Mouse (Mus musculus) forebrain, embryonic 16.5 days (tissue): Measurements from ENCODE around the gene Nckipsd. TPM values are rescaled to one million over a fixed set of nuclear protein-coding genes. Genes with fewer than 3 reads are reported as not detected.
A peak's percentile ranks its signal among the peaks of the same experiment; 100 is the strongest.

Experiments used
- ATAC-seq: fragments of 200-750 bp; cut with Nextera tagmentation; 2 replicates; pipeline ENCODE4 v1.8.0; 2017; ENCODE audit warnings: mild to moderate bottlenecking, moderate library complexity
- H3K27ac ChIP-seq: fragments of 300-500 bp; sonication (generic); 2 replicates; pipeline ENCODE4 v1.5.1; 2014; ENCODE audit warnings: low read length, control low read depth
- H3K27me3 ChIP-seq: fragments of 300-500 bp; sonication (generic); replicated peaks from 2 replicates; pipeline ENCODE4 v1.6.1; 2014; ENCODE audit warnings: low read length; ENCODE audit not compliant: control insufficient read depth, insufficient read depth
- H3K36me3 ChIP-seq: fragments of 300-500 bp; sonication (generic); 2 replicates; pipeline ENCODE4 v1.6.1; 2014; ENCODE audit not compliant: control insufficient read depth, insufficient read depth
- H3K4me1 ChIP-seq: fragments of 300-500 bp; sonication (generic); replicated peaks from 2 replicates; pipeline ENCODE4 v1.6.1; 2014; ENCODE audit warnings: low read length; ENCODE audit not compliant: control insufficient read depth, insufficient read depth
- H3K4me2 ChIP-seq: fragments of 300-500 bp; sonication (generic); 2 replicates; pipeline ENCODE4 v1.6.1; 2014; ENCODE audit warnings: mild to moderate bottlenecking, low read length, control low read depth
- H3K4me3 ChIP-seq: fragments of 300-500 bp; sonication (generic); replicated peaks from 2 replicates; pipeline ENCODE4 v1.5.1; 2014; ENCODE audit warnings: mild to moderate bottlenecking, low read length, control low read depth
- H3K9ac ChIP-seq: fragments of 300-500 bp; sonication (generic); replicated peaks from 2 replicates; pipeline ENCODE4 v1.6.1; 2014; ENCODE audit warnings: low read depth, low read length, control low read depth
- H3K9me3 ChIP-seq: fragments of 300-500 bp; sonication (generic); 2 replicates; pipeline ENCODE4 v1.6.1; 2016; ENCODE audit warnings: low read length; ENCODE audit not compliant: control insufficient read depth
- WGBS: fragments of 180-500 bp; shearing (Covaris S2); extraction: QIAGEN DNeasy Blood & Tissue Kit; methylation state at CpG from one replicate; pipeline ENCODE4 v1.1.7; 2014; 5-methylcytosine and 5-hydroxymethylcytosine counted together
- polyA plus RNA-seq: library from polyadenylated mRNA; unstranded; fragments of >200 nt; fragmentation: Nextera tagmentation; extraction: Ambion mirVana; gene quantifications from 2 replicates; pipeline ENCODE4 v1.2.1, GENCODE M21; 2015

Nckipsd gene
- 20.5 and 35.1 TPM in 2 replicates for polyA plus RNA-seq

DNA sequence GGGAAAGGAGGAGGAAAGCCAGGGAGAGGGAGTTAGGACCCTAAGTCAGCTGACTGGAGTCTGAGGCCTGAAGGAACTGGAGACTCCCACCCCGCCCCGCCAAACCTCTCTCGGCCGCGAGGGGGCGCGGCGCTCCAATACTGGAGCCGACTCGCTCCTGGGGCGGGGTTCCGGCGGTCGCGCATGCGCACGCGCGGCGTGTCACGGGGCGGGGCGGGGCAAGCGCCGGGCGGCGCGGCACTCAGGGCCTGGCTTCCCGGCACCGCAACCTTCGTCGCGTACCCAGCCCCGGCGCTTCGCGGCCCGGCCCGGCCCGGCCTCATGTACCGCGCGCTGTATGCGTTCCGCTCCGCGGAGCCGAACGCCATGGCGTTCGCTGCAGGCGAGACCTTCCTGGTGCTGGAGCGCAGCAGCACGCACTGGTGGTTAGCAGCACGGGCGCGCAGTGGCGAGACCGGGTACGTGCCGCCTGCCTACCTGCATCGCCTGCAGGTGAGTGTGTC lies at the start of gene Nckipsd:
Gene Nckipsd, plus strand, starts transcription at position 206 of the 503 bp plus-strand sequence.
- H3K4me1 ChIP-seq: peaks cover 17% of the 10 kb centered on the region
- peak within 1 kb of the TSS; percentile 68; the same call in 1 of the 2 replicates for H3K27ac ChIP-seq
- H3K9me3 ChIP-seq: no peaks in the 10 kb centered on the region
- peaks cover 38% of the 10 kb centered on the region for H3K36me3 ChIP-seq
- H3K27me3 ChIP-seq: no peaks in the 10 kb centered on the region
- under 1% methylated on average over 59 of the region's 62 CpGs for WGBS
- peak within 1 kb of the TSS; percentile 94 for H3K9ac ChIP-seq
- peak within 1 kb of the TSS; percentile 93 for H3K4me2 ChIP-seq
- ATAC-seq: peak; percentile 88
- peak within 1 kb of the TSS; percentile 83 for H3K4me3 ChIP-seq

DNA sequence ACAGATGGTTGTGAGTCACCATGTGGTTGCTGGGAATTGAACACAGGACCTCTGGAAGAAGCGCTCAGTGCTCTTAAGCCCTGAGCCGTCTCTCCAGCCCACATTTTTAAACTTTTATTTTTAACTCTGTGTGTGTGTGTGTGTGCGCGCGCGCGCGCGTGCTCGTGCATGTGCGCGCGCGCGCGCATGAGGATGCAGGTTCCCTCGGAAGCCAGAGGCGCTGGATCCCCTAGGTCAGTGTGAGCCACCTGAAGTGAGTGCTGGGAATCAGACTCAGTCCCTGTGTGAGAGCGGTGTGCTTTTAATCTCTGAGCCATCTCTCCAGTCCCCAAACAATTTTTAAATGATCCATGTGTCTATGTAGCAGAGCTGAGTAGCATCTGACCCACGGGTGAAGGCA lies 49.0 kb upstream of the Nckipsd start:
- no peak for ATAC-seq
- WGBS: 96% methylated on average over 20 of the region's 20 CpGs
- no peaks in the 10 kb centered on the region for H3K4me1 ChIP-seq

DNA sequence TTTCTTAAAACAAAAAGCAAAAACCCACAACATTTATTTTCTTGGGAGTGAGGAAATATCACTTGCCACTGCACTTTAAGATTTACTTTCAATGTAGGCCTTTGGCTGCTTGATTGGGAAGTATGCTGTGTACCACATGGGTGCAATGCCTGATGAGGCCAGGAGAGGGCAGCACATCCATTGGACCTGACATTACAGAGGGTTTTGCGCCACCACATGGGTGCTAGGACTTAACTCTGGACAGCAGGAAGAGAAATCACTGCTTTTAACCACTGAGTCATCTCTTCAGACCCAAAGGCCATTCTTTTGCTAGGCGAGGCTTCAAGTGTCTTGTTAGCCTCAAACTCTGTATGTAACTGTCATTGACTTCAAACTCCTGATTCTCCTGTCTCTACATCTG lies 48.4 kb upstream of the Nckipsd start:
- WGBS: 56% methylated on average over 2 of the region's 2 CpGs
- no peak overlapping the region for H3K27ac ChIP-seq
- H3K36me3 ChIP-seq: no peaks in the 10 kb centered on the region
- H3K9me3 ChIP-seq: no peaks in the 10 kb centered on the region
- no peaks in the 10 kb centered on the region for H3K4me1 ChIP-seq
- no peak overlapping the region for H3K9ac ChIP-seq
- ATAC-seq: no peak
- no peaks in the 10 kb centered on the region for H3K27me3 ChIP-seq
- H3K4me3 ChIP-seq: no peak overlapping the region
- no peak overlapping the region for H3K4me2 ChIP-seq

More for the DNA sequence above, 49.0 kb upstream of the Nckipsd start:
- H3K27ac ChIP-seq: no peak overlapping the region
- H3K9ac ChIP-seq: no peak overlapping the region
- H3K4me3 ChIP-seq: no peak overlapping the region
- H3K36me3 ChIP-seq: no peaks in the 10 kb centered on the region
- H3K27me3 ChIP-seq: no peaks in the 10 kb centered on the region
- no peaks in the 10 kb centered on the region for H3K9me3 ChIP-seq
- no peak overlapping the region for H3K4me2 ChIP-seq

DNA sequence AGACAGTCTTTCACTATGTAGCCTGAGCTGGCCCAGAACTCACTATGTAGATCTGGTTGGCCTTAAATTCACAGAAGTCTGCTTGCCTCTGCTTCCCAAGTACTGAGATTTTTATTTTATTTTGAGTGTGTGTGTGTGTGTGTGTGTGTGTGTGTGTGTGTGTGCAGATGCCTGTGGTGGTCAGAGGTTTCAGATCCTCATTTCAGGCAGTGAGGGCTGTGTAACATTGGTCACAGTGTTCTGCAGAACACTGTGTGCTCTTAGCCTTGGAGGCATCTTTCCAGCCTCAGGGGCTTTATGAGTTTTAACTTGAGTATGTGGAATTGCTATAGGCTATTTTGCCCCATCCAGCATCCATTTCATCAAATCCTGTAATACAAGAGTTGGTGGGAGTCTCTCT lies 46.6 kb upstream of the Nckipsd start:
- no peaks in the 10 kb centered on the region for H3K27me3 ChIP-seq
- no peak overlapping the region for H3K9ac ChIP-seq
- H3K9me3 ChIP-seq: no peaks in the 10 kb centered on the region
- H3K4me1 ChIP-seq: no peaks in the 10 kb centered on the region
- H3K27ac ChIP-seq: no peak overlapping the region
- no peak overlapping the region for H3K4me2 ChIP-seq
- H3K36me3 ChIP-seq: no peaks in the 10 kb centered on the region
- no peak for ATAC-seq
- no peak overlapping the region for H3K4me3 ChIP-seq

DNA sequence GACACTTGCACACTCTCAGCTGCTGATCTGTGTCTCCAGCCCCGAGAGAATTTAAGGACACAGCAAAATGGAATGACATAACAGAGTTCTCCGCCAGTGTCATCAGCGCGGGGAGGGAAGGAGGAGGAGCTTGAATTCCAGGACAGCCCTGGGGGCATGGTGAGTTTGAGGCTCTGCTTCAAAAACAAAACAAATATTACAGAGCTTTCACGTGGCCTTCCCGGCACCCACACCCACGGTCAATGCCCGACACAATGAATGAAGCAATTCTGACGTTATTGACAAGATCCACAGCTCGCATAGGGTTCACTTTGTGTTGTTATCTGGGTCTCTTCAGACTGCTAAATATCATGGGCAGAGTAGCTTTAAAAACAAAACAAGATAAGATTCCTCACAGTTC lies 43.2 kb upstream of the Nckipsd start:
- H3K9me3 ChIP-seq: no peaks in the 10 kb centered on the region
- H3K27ac ChIP-seq: no peak overlapping the region
- no peak for ATAC-seq
- 81% methylated on average over 10 of the region's 10 CpGs for WGBS
- H3K27me3 ChIP-seq: no peaks in the 10 kb centered on the region
- no peak overlapping the region for H3K9ac ChIP-seq
- no peak overlapping the region for H3K4me3 ChIP-seq
- no peaks in the 10 kb centered on the region for H3K36me3 ChIP-seq
- no peak overlapping the region for H3K4me2 ChIP-seq
- no peaks in the 10 kb centered on the region for H3K4me1 ChIP-seq

DNA sequence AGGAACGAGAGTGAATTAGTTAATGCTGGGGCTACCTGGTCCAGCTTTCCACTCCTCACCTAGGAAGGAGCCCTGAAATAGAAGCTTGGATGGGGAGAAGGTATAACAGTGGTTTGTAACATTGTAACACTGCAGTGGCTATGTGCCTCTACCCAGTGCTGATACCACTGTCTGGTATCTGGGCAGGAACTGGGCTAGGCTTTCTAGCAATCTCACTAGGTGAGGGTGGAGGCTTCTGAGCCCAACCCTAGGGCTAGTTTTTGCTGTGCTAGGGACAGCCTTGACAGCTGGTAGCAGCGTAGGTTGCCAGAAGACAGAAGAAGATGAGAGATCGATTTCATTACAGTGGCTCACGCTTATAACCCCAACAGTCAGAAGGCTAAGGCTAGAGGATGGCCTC lies 31.6 kb upstream of the Nckipsd start:
- no peaks in the 10 kb centered on the region for H3K27me3 ChIP-seq
- H3K9me3 ChIP-seq: no peaks in the 10 kb centered on the region
- 89% methylated on average over 4 of the region's 4 CpGs for WGBS
- ATAC-seq: no peak
- 0 out of 2 replicates have a peak, but pooled peaks cover 2% of the 10 kb centered on the region for H3K4me1 ChIP-seq
- H3K27ac ChIP-seq: no peak overlapping the region
- H3K4me2 ChIP-seq: no peak overlapping the region
- no peak overlapping the region for H3K9ac ChIP-seq
- H3K36me3 ChIP-seq: no peaks in the 10 kb centered on the region
- no peak overlapping the region for H3K4me3 ChIP-seq

DNA sequence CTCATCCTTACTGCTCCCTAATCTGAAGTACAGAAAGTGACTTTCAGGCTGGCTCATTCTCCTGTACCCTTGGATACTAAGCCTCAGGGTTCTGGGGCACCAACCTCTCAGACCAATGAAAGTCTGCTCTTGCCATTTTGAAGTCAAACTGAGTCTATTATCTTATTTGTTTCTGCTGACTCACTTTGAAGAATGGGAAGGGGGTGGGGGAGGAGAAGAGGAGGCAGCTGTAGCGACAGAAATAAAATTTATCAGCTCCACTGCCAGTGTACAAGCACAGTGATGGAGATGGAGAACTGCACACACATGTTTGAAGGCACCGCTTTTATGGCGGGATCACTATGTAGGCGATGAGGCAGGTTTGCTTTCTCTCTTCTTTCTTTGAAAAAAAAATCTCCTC lies 30.9 kb upstream of the Nckipsd start:
- no peaks in the 10 kb centered on the region for H3K9me3 ChIP-seq
- no peak overlapping the region for H3K27ac ChIP-seq
- no peak overlapping the region for H3K4me3 ChIP-seq
- H3K9ac ChIP-seq: no peak overlapping the region
- no peaks in the 10 kb centered on the region for H3K36me3 ChIP-seq
- H3K27me3 ChIP-seq: no peaks in the 10 kb centered on the region
- WGBS: 81% methylated on average over 4 of the region's 4 CpGs
- no peak overlapping the region for H3K4me2 ChIP-seq
- ATAC-seq: no peak
- 0 out of 2 replicates have a peak, but pooled peaks cover 2% of the 10 kb centered on the region for H3K4me1 ChIP-seq

DNA sequence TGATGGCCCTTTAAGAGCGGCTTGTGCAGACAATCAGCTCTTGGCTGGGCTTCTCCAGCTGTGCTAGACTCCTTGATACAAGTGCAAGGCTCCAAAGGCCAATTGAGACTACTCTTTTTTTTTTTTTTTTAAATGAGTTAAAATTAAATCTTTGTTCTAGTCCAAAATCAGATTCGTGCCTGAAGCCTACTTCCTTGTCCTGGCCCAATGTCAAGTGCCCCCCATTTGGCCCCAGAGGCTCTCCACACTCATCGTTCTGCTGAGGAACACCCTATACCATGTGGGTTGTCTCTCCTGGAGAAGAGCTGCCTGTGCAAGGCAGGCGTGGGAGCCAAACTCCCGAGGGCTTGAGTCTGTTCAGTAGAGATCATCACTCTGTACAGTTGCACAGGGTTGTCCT lies 27.2 kb upstream of the Nckipsd start:
- Histone ChIP-seq H3K27ac (no peak overlapping the region), H3K4me3 (no peak overlapping the region), H3K4me2 (no peak overlapping the region), H3K9me3 (no peaks in the 10 kb centered on the region), H3K27me3 (no peaks in the 10 kb centered on the region), H3K9ac (no peak overlapping the region), H3K36me3 (no peaks in the 10 kb centered on the region), H3K4me1 (peaks cover 12% of the 10 kb centered on the region)
- WGBS: 70% methylated on average over 5 of the region's 5 CpGs
- no peak for ATAC-seq

DNA sequence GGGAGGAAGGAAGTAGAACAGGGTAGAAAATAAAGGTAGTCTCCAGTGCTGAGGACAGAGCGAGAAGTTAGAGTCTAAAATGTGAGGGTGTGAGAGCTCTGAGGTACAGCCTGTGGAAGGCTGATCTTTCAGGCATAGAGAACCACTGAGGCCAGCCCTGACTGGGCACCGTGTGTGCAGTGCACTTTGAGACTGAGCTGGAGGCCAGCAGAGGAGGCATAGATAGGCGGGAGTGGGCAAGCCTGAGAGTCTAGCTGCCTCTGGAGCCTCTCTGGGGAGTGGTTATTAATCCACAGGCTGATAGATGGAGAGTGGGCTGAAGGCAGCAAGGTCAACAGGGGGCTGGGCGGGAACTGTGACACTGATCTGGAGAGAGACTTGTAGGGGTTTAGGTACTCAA lies 26.3 kb upstream of the Nckipsd start:
- no peak overlapping the region for H3K27ac ChIP-seq
- 85% methylated on average over 4 of the region's 4 CpGs for WGBS

More for the DNA sequence above, 26.3 kb upstream of the Nckipsd start:
- H3K9ac ChIP-seq: no peak overlapping the region
- H3K4me1 ChIP-seq: peaks cover 20% of the 10 kb centered on the region
- no peak overlapping the region for H3K4me2 ChIP-seq
- no peaks in the 10 kb centered on the region for H3K36me3 ChIP-seq
- H3K4me3 ChIP-seq: no peak overlapping the region
- no peak for ATAC-seq
- no peaks in the 10 kb centered on the region for H3K27me3 ChIP-seq
- H3K9me3 ChIP-seq: no peaks in the 10 kb centered on the region
